Mouse (Mus musculus) heart, embryonic 10.5 days (tissue): Measurements from ENCODE around the gene Hax1. TPM values are rescaled to one million over a fixed set of nuclear protein-coding genes. Genes with fewer than 3 reads are reported as not detected.
A peak's percentile ranks its signal among the peaks of the same experiment; 100 is the strongest.

ENCODE experiments used
- DNase-seq: peaks from one replicate; pipeline ENCODE4 v3.0.0-alpha.2; 2017; ENCODE audit warnings: low spot score
- H3K27ac ChIP-seq: fragments of 300-500 bp; sonication (generic); 2 replicates; pipeline ENCODE4 v1.5.1; 2016; ENCODE audit warnings: mild to moderate bottlenecking
- H3K27me3 ChIP-seq: fragments of 300-500 bp; sonication (generic); 2 replicates; pipeline ENCODE4 v1.6.1; 2016; ENCODE audit warnings: mild to moderate bottlenecking; ENCODE audit not compliant: poor library complexity, insufficient read depth, severe bottlenecking
- H3K36me3 ChIP-seq: fragments of 300-500 bp; sonication (generic); 2 replicates; pipeline ENCODE4 v1.6.1; 2016; ENCODE audit warnings: mild to moderate bottlenecking, moderate library complexity
- H3K4me1 ChIP-seq: fragments of 300-500 bp; sonication (generic); 2 replicates; pipeline ENCODE4 v1.6.1; 2016; ENCODE audit warnings: mild to moderate bottlenecking
- H3K4me3 ChIP-seq: fragments of 300-500 bp; sonication (generic); 2 replicates; pipeline ENCODE4 v1.5.1; 2016; ENCODE audit warnings: mild to moderate bottlenecking, moderate library complexity
- H3K9me3 ChIP-seq: fragments of 300-500 bp; sonication (generic); 2 replicates; pipeline ENCODE4 v1.6.1; 2016; ENCODE audit warnings: mild to moderate bottlenecking, moderate library complexity
- WGBS: fragments of 180-500 bp; shearing (Covaris S2); methylation state at CpG from one replicate; pipeline ENCODE4 v1.1.7; 2016; 5-methylcytosine and 5-hydroxymethylcytosine counted together
- microRNA-seq: library from miRNA; unstranded; fragments of <30 nt; microRNA quantifications from one replicate; pipeline ENCODE4, GENCODE M21; 2017
- polyA plus RNA-seq: library from polyadenylated mRNA; unstranded; fragments of >200 nt; fragmentation: Nextera tagmentation; extraction: Ambion mirVana; gene quantifications from 2 replicates; pipeline ENCODE4 v1.2.1, GENCODE M21; 2016

Gene Hax1
- polyA plus RNA-seq, 1 experiment from 2014 or later, result 150 TPM

DNA sequence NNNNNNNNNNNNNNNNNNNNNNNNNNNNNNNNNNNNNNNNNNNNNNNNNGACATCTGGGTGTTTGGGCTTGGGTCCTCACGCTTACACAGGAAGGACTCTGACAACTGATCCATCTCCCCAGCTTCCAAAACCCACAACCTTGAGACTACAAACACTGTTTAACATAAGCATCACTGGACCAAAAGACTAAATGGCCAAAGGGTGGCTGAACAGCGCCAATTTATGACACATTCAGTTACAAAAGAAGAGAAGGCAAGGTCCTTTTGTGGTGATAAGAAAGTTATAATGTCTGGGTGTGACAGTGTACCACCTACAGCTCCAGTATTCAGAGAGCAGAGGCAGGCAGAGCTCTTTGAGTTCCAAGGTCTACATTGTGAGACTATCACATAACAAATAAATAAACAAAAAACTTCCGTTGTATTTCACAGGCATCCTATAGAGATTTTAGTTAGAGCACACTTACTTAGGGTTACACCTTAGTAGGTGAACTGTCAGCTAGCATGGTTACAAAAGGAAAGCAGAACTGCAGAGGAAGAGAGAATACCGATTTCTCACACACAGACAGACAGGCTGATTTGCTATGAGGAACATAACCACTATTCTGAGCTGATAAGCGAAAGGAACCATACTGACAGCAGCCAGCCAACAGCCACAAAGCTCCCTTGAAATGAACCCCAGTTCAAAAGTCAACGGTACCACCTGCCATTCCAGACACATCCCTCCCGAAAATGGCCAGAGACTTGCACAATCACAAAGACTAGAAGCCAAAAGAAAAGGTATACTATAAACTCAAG, 42.2 kb downstream of the Hax1 start:
- 91% methylated on average over 7 of the region's 7 CpGs for WGBS
- Histone ChIP-seq H3K4me1 (peaks cover 29% of the 10 kb centered on the region), H3K9me3 (no peaks in the 10 kb centered on the region), H3K27me3 (no peaks in the 10 kb centered on the region), H3K27ac (no peak overlapping the region), H3K36me3 (peaks cover 85% of the 10 kb centered on the region), H3K4me3 (no peak overlapping the region)
- DNase-seq, result no peak

DNA sequence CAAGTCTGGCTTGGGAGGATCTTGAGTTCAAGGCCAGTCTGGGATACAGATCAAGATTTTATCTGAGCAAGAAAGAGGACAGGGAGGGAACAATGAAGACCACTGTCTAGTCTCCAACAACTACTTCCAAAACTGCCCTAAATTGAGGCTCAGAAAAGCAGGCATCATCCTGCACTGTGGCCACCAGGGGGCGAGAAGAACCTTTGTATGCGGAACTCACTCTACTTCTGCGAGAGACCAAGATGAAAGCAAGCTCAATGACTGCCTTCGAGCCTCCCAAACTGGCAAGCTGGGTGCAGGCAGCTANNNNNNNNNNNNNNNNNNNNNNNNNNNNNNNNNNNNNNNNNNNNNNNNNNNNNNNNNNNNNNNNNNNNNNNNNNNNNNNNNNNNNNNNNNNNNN, 45.2 kb downstream of the Hax1 start:
- H3K27me3 ChIP-seq, result no peaks in the 10 kb centered on the region
- peaks cover 98% of the 10 kb centered on the region for H3K36me3 ChIP-seq
- no peak overlapping the region for H3K27ac ChIP-seq
- DNase-seq, result peak; percentile 89
- H3K4me3 ChIP-seq, result no peak overlapping the region
- H3K9me3 ChIP-seq, result no peaks in the 10 kb centered on the region
- 0 out of 2 replicates have a peak, but pooled peaks cover 2% of the 10 kb centered on the region for H3K4me1 ChIP-seq
- WGBS, result 8% methylated on average over 4 of the region's 4 CpGs

DNA sequence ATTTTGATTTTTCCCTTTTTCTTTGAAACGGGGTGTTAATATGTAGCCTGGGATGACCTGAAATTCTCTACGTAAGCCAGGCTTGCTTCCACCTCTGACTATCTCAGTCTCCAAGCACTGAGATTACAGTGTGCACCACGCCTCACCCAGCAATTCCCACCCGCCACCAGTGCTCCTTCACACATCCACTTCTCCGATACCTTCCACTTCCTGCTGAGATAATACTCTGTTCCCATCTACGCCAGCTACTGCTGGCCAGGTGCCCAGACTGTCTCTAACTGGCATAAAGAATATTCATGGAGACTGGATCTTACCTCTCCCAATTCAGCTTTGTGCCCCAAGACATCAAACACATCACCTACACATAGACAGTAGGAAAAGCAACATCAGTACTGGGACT, 49.9 kb downstream of the Hax1 start:
- Histone ChIP-seq H3K27me3 (no peaks in the 10 kb centered on the region), H3K36me3 (peaks cover 99% of the 10 kb centered on the region), H3K9me3 (no peaks in the 10 kb centered on the region), H3K4me3 (no peak overlapping the region), H3K27ac (no peak overlapping the region), H3K4me1 (no peaks in the 10 kb centered on the region)
- DNase-seq, result no peak
- 68% methylated on average over 6 of the region's 6 CpGs for WGBS

DNA sequence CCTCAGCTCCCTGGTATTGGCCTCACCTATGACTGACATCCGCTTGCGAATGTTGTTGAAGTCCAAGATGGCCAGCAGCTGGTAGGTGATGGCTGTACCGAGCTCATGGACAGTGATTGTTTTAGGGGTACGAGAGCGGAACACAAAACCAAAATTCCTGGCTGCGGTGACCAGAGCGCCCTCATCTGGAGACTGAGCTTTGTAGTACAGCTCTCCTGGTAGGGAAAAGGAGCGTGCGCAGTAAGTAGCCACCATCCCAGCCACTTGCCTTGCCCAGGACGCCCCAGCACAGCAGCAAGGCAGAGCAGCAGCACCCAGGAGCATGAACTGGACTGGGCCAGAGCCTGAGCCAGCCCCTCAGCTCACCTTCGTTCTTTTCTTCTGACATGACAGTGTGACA, 50.6 kb downstream of the Hax1 start:
- Histone ChIP-seq H3K9me3 (no peaks in the 10 kb centered on the region), H3K4me3 (no peak overlapping the region), H3K36me3 (peaks cover 100% of the 10 kb centered on the region), H3K4me1 (no peaks in the 10 kb centered on the region), H3K27ac (no peak overlapping the region), H3K27me3 (no peaks in the 10 kb centered on the region)
- 86% methylated on average over 11 of the region's 11 CpGs for WGBS
- DNase-seq, result no peak

Small RNA genes within 50 kb of the gene (microRNA-seq; reads per million reads assigned to microRNA genes)
- not detected for gene Mir7669

Other genes with a start within 250 kb of the Hax1 start
- 0.25 and 0.26 TPM in 2 replicates for gene Chrnb2, start 234.1 kb downstream of the Hax1 start, polyA plus RNA-seq
- gene Ube2q1, start 225.2 kb downstream of the Hax1 start, polyA plus RNA-seq, result 9.5 and 14.7 TPM in 2 replicates
- gene She, start 167.4 kb downstream of the Hax1 start, polyA plus RNA-seq, result 5.4 and 5.9 TPM in 2 replicates
- 0.28 and 0.48 TPM in 2 replicates for gene Il6ra, start 85.6 kb downstream of the Hax1 start, polyA plus RNA-seq
- 15.3 and 17.7 TPM in 2 replicates for gene Atp8b2, start 35.3 kb downstream of the Hax1 start, polyA plus RNA-seq
- gene 4933434E20Rik, start 52.9 kb upstream of the Hax1 start, polyA plus RNA-seq, result 172 and 185 TPM in 2 replicates
- gene Ubap2l, start 53.8 kb upstream of the Hax1 start, polyA plus RNA-seq, result 174 and 197 TPM in 2 replicates
- 391 and 489 TPM in 2 replicates for gene Tpm3, start 73.9 kb upstream of the Hax1 start, polyA plus RNA-seq
- gene Nup210l, start 105.4 kb upstream of the Hax1 start, polyA plus RNA-seq, result 0.46 and 0.48 TPM in 2 replicates
- 807 and 845 TPM in 2 replicates for gene Rps27, start 214.9 kb upstream of the Hax1 start, polyA plus RNA-seq
- gene Rab13, start 214.9 kb upstream of the Hax1 start, polyA plus RNA-seq, result 27.9 and 29.2 TPM in 2 replicates
- gene Jtb, start 232.8 kb upstream of the Hax1 start, polyA plus RNA-seq, result 75.1 and 92.0 TPM in 2 replicates
- gene Creb3l4, start 244.7 kb upstream of the Hax1 start, polyA plus RNA-seq, result 2.1 and 2.2 TPM in 2 replicates
- 51.3 and 79.6 TPM in 2 replicates for gene Slc39a1, start 249.4 kb upstream of the Hax1 start, polyA plus RNA-seq